Mouse (Mus musculus) midbrain, embryonic 15.5 days (tissue): ENCODE data around the gene Fibp. TPM values are rescaled to one million over a fixed set of nuclear protein-coding genes. Genes with fewer than 3 reads are reported as not detected.
A peak's percentile ranks its signal among the peaks of the same experiment; 100 is the strongest.

Experiments used
- ATAC-seq: fragments of 200-750 bp; cut with Nextera tagmentation; replicated peaks from 2 replicates; pipeline ENCODE4 v1.8.0; 2017; ENCODE audit warnings: moderate TSS enrichment
- H3K27ac ChIP-seq: fragments of 300-500 bp; sonication (generic); 2 replicates; pipeline ENCODE4 v1.5.1; 2015; ENCODE audit warnings: mild to moderate bottlenecking, inconsistent platforms
- H3K27me3 ChIP-seq: fragments of 300-500 bp; sonication (generic); replicated peaks from 2 replicates; pipeline ENCODE4 v1.6.1; 2015; ENCODE audit warnings: inconsistent platforms
- H3K36me3 ChIP-seq: fragments of 300-500 bp; sonication (generic); replicated peaks from 2 replicates; pipeline ENCODE4 v1.6.1; 2015; ENCODE audit warnings: inconsistent platforms
- H3K4me1 ChIP-seq: fragments of 300-500 bp; sonication (generic); 2 replicates; pipeline ENCODE4 v1.6.1; 2015; ENCODE audit warnings: inconsistent platforms
- H3K4me2 ChIP-seq: fragments of 300-500 bp; sonication (generic); 2 replicates; pipeline ENCODE4 v1.6.1; 2015; ENCODE audit warnings: inconsistent platforms, mild to moderate bottlenecking, moderate library complexity
- H3K4me3 ChIP-seq: fragments of 300-500 bp; sonication (generic); 2 replicates; pipeline ENCODE4 v1.5.1; 2015; ENCODE audit warnings: mild to moderate bottlenecking, inconsistent platforms
- H3K9ac ChIP-seq: fragments of 300-500 bp; sonication (generic); 2 replicates; pipeline ENCODE4 v1.6.1; 2015; ENCODE audit warnings: mild to moderate bottlenecking, inconsistent platforms
- H3K9me3 ChIP-seq: fragments of 300-500 bp; sonication (generic); 2 replicates; pipeline ENCODE4 v1.6.1; 2016; ENCODE audit warnings: inconsistent platforms
- WGBS: fragments of 180-500 bp; shearing (Covaris S2); methylation state at CpG from one replicate; pipeline ENCODE4 v1.1.7; 2015; ENCODE audit warnings: mixed read lengths; 5-methylcytosine and 5-hydroxymethylcytosine counted together
- polyA plus RNA-seq: library from polyadenylated mRNA; unstranded; fragments of >200 nt; fragmentation: Nextera tagmentation; extraction: Ambion mirVana; gene quantifications from 2 replicates; pipeline ENCODE4 v1.2.1, GENCODE M21; 2015

The Fibp gene
- polyA plus RNA-seq, 1 experiment from 2014 or later, result 180 TPM

GRCm38 (mm10) chr19:5495353-5496051 is 35.1 kb downstream of the Fibp start:
- Histone ChIP-seq H3K36me3 (peaks cover 49% of the 10 kb centered on the region), H3K4me2 (no peak overlapping the region), H3K4me3 (no peak overlapping the region), H3K4me1 (peaks cover 19% of the 10 kb centered on the region), H3K9ac (no peak overlapping the region), H3K9me3 (no peaks in the 10 kb centered on the region), H3K27me3 (no peaks in the 10 kb centered on the region), H3K27ac (no peak overlapping the region)
- 85% methylated on average over 12 of the region's 12 CpGs for WGBS
- no peak for ATAC-seq

GRCm38 (mm10) chr19:5496052-5496370 is 35.6 kb downstream of the Fibp start:
- Histone ChIP-seq H3K36me3 (peaks cover 49% of the 10 kb centered on the region), H3K27me3 (no peaks in the 10 kb centered on the region), H3K4me1 (peaks cover 19% of the 10 kb centered on the region), H3K9ac (no peak overlapping the region), H3K4me2 (no peak overlapping the region), H3K27ac (no peak overlapping the region), H3K4me3 (no peak overlapping the region), H3K9me3 (no peaks in the 10 kb centered on the region)
- 87% methylated on average over 16 of the region's 16 CpGs for WGBS
- no peak for ATAC-seq

GRCm38 (mm10) chr19:5500330-5500875 is 40.0 kb downstream of the Fibp start:
- Histone ChIP-seq H3K4me1 (no peaks in the 10 kb centered on the region), H3K9ac (no peak overlapping the region), H3K4me2 (no peak overlapping the region), H3K4me3 (no peak overlapping the region), H3K27ac (no peak overlapping the region), H3K9me3 (no peaks in the 10 kb centered on the region), H3K36me3 (peaks cover 32% of the 10 kb centered on the region), H3K27me3 (no peaks in the 10 kb centered on the region)
- WGBS, result 93% methylated on average over 2 of the region's 2 CpGs
- no peak for ATAC-seq

GRCm38 (mm10) chr19:5503687-5504086 is 43.3 kb downstream of the Fibp start, which contains the start of gene 1700020D05Rik:
Gene 1700020D05Rik (minus strand): TSS chr19:5503787.
- no peak within 1 kb of the TSS for H3K4me3 ChIP-seq
- H3K9me3 ChIP-seq, result no peaks in the 10 kb centered on the region
- H3K27ac ChIP-seq, result no peak within 1 kb of the TSS
- 57% methylated on average over 17 of the region's 17 CpGs for WGBS
- H3K27me3 ChIP-seq, result no peaks in the 10 kb centered on the region
- H3K4me2 ChIP-seq, result no peak within 1 kb of the TSS
- 0 out of 2 replicates have a peak, but pooled peaks cover 4% of the 10 kb centered on the region for H3K36me3 ChIP-seq
- H3K9ac ChIP-seq, result no peak within 1 kb of the TSS
- H3K4me1 ChIP-seq, result peaks cover 5% of the 10 kb centered on the region; the same call in 1 of the 2 replicates
- ATAC-seq, result no peak

- peak within 1 kb of the TSS; percentile 62 for H3K9ac ChIP-seq
- peak; percentile 99 for ATAC-seq
Observed at GRCm38 (mm10) chr19:5510031-5511026, 49.9 kb downstream of the Fibp start, which contains the start of gene Snx32. Gene Snx32 (minus strand): TSS chr19:5510538.

GRCm38 (mm10) chr19:5511074-5511632 is 50.7 kb downstream of the Fibp start:
- WGBS, result 48% methylated on average over 14 of the region's 15 CpGs
- ATAC-seq, result 0 out of 2 replicates have a peak, but pooled peaks have one; percentile 2
- Histone ChIP-seq H3K36me3 (no peaks in the 10 kb centered on the region), H3K4me2 (peak overlapping the region; percentile 86), H3K9ac (peak overlapping the region; percentile 62), H3K27me3 (no peaks in the 10 kb centered on the region), H3K4me1 (peaks cover 27% of the 10 kb centered on the region), H3K9me3 (no peaks in the 10 kb centered on the region), H3K27ac (peak overlapping the region; percentile 54), H3K4me3 (peak overlapping the region; percentile 59)

More at GRCm38 (mm10) chr19:5510031-5511026, 49.9 kb downstream of the Fibp start, which contains the start of gene Snx32:
- Histone ChIP-seq H3K27ac (peak within 1 kb of the TSS; percentile 81), H3K4me2 (peak within 1 kb of the TSS; percentile 86), H3K9me3 (no peaks in the 10 kb centered on the region), H3K27me3 (no peaks in the 10 kb centered on the region), H3K36me3 (no peaks in the 10 kb centered on the region), H3K4me3 (peak within 1 kb of the TSS; percentile 59), H3K4me1 (peaks cover 28% of the 10 kb centered on the region)
- WGBS, result 3% methylated on average over 47 of the region's 47 CpGs

- H3K4me3 ChIP-seq, result no peak overlapping the region
- H3K9me3 ChIP-seq, result no peaks in the 10 kb centered on the region
- no peak overlapping the region for H3K27ac ChIP-seq
- 82% methylated on average over 12 of the region's 12 CpGs for WGBS
- H3K4me1 ChIP-seq, result peaks cover 23% of the 10 kb centered on the region
- H3K36me3 ChIP-seq, result no peaks in the 10 kb centered on the region
- ATAC-seq, result no peak
- H3K27me3 ChIP-seq, result no peaks in the 10 kb centered on the region
- no peak overlapping the region for H3K9ac ChIP-seq
- 0 out of 2 replicates have a peak overlapping the region, but pooled peaks have one; percentile 3 for H3K4me2 ChIP-seq
Observed at GRCm38 (mm10) chr19:5512091-5513004, 51.9 kb downstream of the Fibp start.

- no peak for ATAC-seq
- Histone ChIP-seq H3K9ac (no peak overlapping the region), H3K27me3 (no peaks in the 10 kb centered on the region), H3K4me2 (no peak overlapping the region), H3K4me3 (no peak overlapping the region), H3K4me1 (peaks cover 23% of the 10 kb centered on the region), H3K27ac (no peak overlapping the region), H3K9me3 (no peaks in the 10 kb centered on the region), H3K36me3 (no peaks in the 10 kb centered on the region)
- 90% methylated on average over 3 of the region's 3 CpGs for WGBS
Observed at GRCm38 (mm10) chr19:5513005-5513349, 52.6 kb downstream of the Fibp start.

Other genes with a start within 250 kb of the Fibp start
- gene Pacs1, start 187.5 kb upstream of the Fibp start, polyA plus RNA-seq, result 55.3 and 55.7 TPM in 2 replicates
- gene Sf3b2, start 165.2 kb upstream of the Fibp start, polyA plus RNA-seq, result 350 and 352 TPM in 2 replicates
- 47.2 and 50.3 TPM in 2 replicates for gene Gal3st3, start 162.3 kb upstream of the Fibp start, polyA plus RNA-seq
- gene Catsper1, start 124.9 kb upstream of the Fibp start, polyA plus RNA-seq, result not detected in 2 replicates
- 5.9 and 7.2 TPM in 2 replicates for gene Cst6, start 111.0 kb upstream of the Fibp start, polyA plus RNA-seq
- gene Eif1ad, start 93.9 kb upstream of the Fibp start, polyA plus RNA-seq, result 43.6 and 43.8 TPM in 2 replicates
- 307 and 337 TPM in 2 replicates for gene Banf1, start 93.4 kb upstream of the Fibp start, polyA plus RNA-seq
- gene Sart1, start 71.9 kb upstream of the Fibp start, polyA plus RNA-seq, result 72.5 and 77.3 TPM in 2 replicates
- not detected in 2 replicates for gene Tsga10ip, start 58.1 kb upstream of the Fibp start, polyA plus RNA-seq
- gene Drap1, start 35.6 kb upstream of the Fibp start, polyA plus RNA-seq, result 291 and 296 TPM in 2 replicates
- gene AI837181, start 35.5 kb upstream of the Fibp start, polyA plus RNA-seq, result 71.5 and 74.9 TPM in 2 replicates
- gene Fosl1, start 13.1 kb upstream of the Fibp start, polyA plus RNA-seq, result 0.40 TPM in 1 of 2 replicates, not detected in the other
- gene Ccdc85b, start 2.7 kb upstream of the Fibp start, polyA plus RNA-seq, result 11.7 and 13.2 TPM in 2 replicates
- gene Ctsw, start 7.9 kb downstream of the Fibp start, polyA plus RNA-seq, result 5.4 and 6.5 TPM in 2 replicates
- 41.3 and 45.9 TPM in 2 replicates for gene Efemp2, start 13.3 kb downstream of the Fibp start, polyA plus RNA-seq
- gene Mus81, start 27.8 kb downstream of the Fibp start, polyA plus RNA-seq, result 54.3 and 60.2 TPM in 2 replicates
- 3,624 and 3,631 TPM in 2 replicates for gene Cfl1, start 29.8 kb downstream of the Fibp start, polyA plus RNA-seq
- gene 1700020D05Rik, start 43.2 kb downstream of the Fibp start, polyA plus RNA-seq, result 0.17 TPM in 1 of 2 replicates, not detected in the other
- gene Snx32, start 49.9 kb downstream of the Fibp start, polyA plus RNA-seq, result 106 and 111 TPM in 2 replicates
- gene Ovol1, start 100.0 kb downstream of the Fibp start, polyA plus RNA-seq, result 0.10 and 0.13 TPM in 2 replicates
- 3.0 and 3.1 TPM in 2 replicates for gene Ap5b1, start 107.4 kb downstream of the Fibp start, polyA plus RNA-seq
- 56.2 and 57.7 TPM in 2 replicates for gene Rnaseh2c, start 141.3 kb downstream of the Fibp start, polyA plus RNA-seq
- gene Kat5, start 149.6 kb downstream of the Fibp start, polyA plus RNA-seq, result 82.3 and 84.7 TPM in 2 replicates
- gene Rela, start 176.9 kb downstream of the Fibp start, polyA plus RNA-seq, result 36.9 and 39.2 TPM in 2 replicates
- gene Sipa1, start 203.1 kb downstream of the Fibp start, polyA plus RNA-seq, result 17.1 and 19.6 TPM in 2 replicates
- gene Map3k11, start 228.1 kb downstream of the Fibp start, polyA plus RNA-seq, result 12.5 and 14.0 TPM in 2 replicates
- 29.2 TPM in 2 replicates for gene Pcnx3, start 228.3 kb downstream of the Fibp start, polyA plus RNA-seq
- gene Kcnk7, start 243.8 kb downstream of the Fibp start, polyA plus RNA-seq, result 0.19 and 0.28 TPM in 2 replicates